Mouse (Mus musculus): ENCODE data around the gene Ube2h. TPM values are rescaled to one million over a fixed set of nuclear protein-coding genes. Genes with fewer than 3 reads are reported as not detected.

Ube2h gene
- polyA plus RNA-seq, 1 experiment from 2014 or later, result 49.8 TPM

- Histone ChIP-seq H3K4me2 (no peak overlapping the region), H3K27ac (replicated peaks) (peak overlapping the region; percentile 33), H3K27me3 (replicated peaks) (no peaks in the 10 kb centered on the region), H3K4me3 (no peak overlapping the region), H3K9ac (no peak overlapping the region), H3K36me3 (peaks cover 83% of the 10 kb centered on the region), H3K4me1 (peaks cover 69% of the 10 kb centered on the region), H3K9me3 (no peaks in the 10 kb centered on the region)
- ATAC-seq (ENCODE audit: extremely low read depth, insufficient number of reproducible peaks, low FRiP score, low TSS enrichment), result no peak
- WGBS, result 89% methylated on average over 11 of the region's 11 CpGs
Observed at GRCm38 (mm10) chr6:30272338-30272905, 31.9 kb downstream of the Ube2h start.

GRCm38 (mm10) chr6:30269846-30270245 is 34.5 kb downstream of the Ube2h start:
- Histone ChIP-seq H3K4me1 (peaks cover 45% of the 10 kb centered on the region), H3K27me3 (replicated peaks) (no peaks in the 10 kb centered on the region), H3K4me2 (no peak overlapping the region), H3K27ac (replicated peaks) (no peak overlapping the region), H3K36me3 (peaks cover 88% of the 10 kb centered on the region), H3K9ac (no peak overlapping the region), H3K4me3 (no peak overlapping the region), H3K9me3 (no peaks in the 10 kb centered on the region)
- no peak for ATAC-seq (ENCODE audit: extremely low read depth, insufficient number of reproducible peaks, low FRiP score, low TSS enrichment)
- 67% methylated on average over 5 of the region's 5 CpGs for WGBS

- Histone ChIP-seq H3K36me3 (peaks cover 76% of the 10 kb centered on the region), H3K27me3 (replicated peaks) (no peaks in the 10 kb centered on the region), H3K9ac (no peak overlapping the region), H3K9me3 (no peaks in the 10 kb centered on the region), H3K4me1 (peaks cover 49% of the 10 kb centered on the region), H3K27ac (replicated peaks) (no peak overlapping the region), H3K4me2 (no peak overlapping the region), H3K4me3 (no peak overlapping the region)
- WGBS, result 83% methylated on average over 7 of the region's 7 CpGs
- no peak for ATAC-seq (ENCODE audit: extremely low read depth, insufficient number of reproducible peaks, low FRiP score, low TSS enrichment)
Observed at GRCm38 (mm10) chr6:30267486-30267885, 36.9 kb downstream of the Ube2h start.

GRCm38 (mm10) chr6:30265402-30265801 is 38.9 kb downstream of the Ube2h start:
- WGBS, result 85% methylated on average over 4 of the region's 4 CpGs
- Histone ChIP-seq H3K27me3 (replicated peaks) (no peaks in the 10 kb centered on the region), H3K9me3 (no peaks in the 10 kb centered on the region), H3K4me1 (peaks cover 55% of the 10 kb centered on the region), H3K4me3 (no peak overlapping the region), H3K9ac (no peak overlapping the region), H3K27ac (replicated peaks) (no peak overlapping the region), H3K4me2 (no peak overlapping the region), H3K36me3 (peaks cover 76% of the 10 kb centered on the region)
- no peak for ATAC-seq (ENCODE audit: extremely low read depth, insufficient number of reproducible peaks, low FRiP score, low TSS enrichment)

GRCm38 (mm10) chr6:30263053-30263452 is 41.3 kb downstream of the Ube2h start:
- no peak overlapping the region for H3K9ac ChIP-seq
- no peak for ATAC-seq (ENCODE audit: extremely low read depth, insufficient number of reproducible peaks, low FRiP score, low TSS enrichment)
- no peaks in the 10 kb centered on the region for H3K27me3 ChIP-seq (replicated peaks)
- H3K4me2 ChIP-seq, result no peak overlapping the region
- H3K9me3 ChIP-seq, result no peaks in the 10 kb centered on the region
- WGBS, result 35% methylated on average over 4 of the region's 4 CpGs
- H3K4me3 ChIP-seq, result no peak overlapping the region
- H3K36me3 ChIP-seq, result peaks cover 82% of the 10 kb centered on the region
- H3K27ac ChIP-seq (replicated peaks), result peak overlapping the region; percentile 40
- H3K4me1 ChIP-seq, result peaks cover 43% of the 10 kb centered on the region

- no peak overlapping the region for H3K4me3 ChIP-seq
- H3K27me3 ChIP-seq (replicated peaks), result no peaks in the 10 kb centered on the region
- no peaks in the 10 kb centered on the region for H3K9me3 ChIP-seq
- no peak overlapping the region for H3K27ac ChIP-seq (replicated peaks)
- peaks cover 75% of the 10 kb centered on the region for H3K36me3 ChIP-seq
- peaks cover 38% of the 10 kb centered on the region for H3K4me1 ChIP-seq
- 90% methylated on average over 6 of the region's 6 CpGs for WGBS
- H3K4me2 ChIP-seq, result no peak overlapping the region
- ATAC-seq (ENCODE audit: extremely low read depth, insufficient number of reproducible peaks, low FRiP score, low TSS enrichment), result no peak
- no peak overlapping the region for H3K9ac ChIP-seq
Observed at GRCm38 (mm10) chr6:30259271-30259670, 45.1 kb downstream of the Ube2h start.

GRCm38 (mm10) chr6:30257962-30258361 is 46.4 kb downstream of the Ube2h start:
- ATAC-seq (ENCODE audit: extremely low read depth, insufficient number of reproducible peaks, low FRiP score, low TSS enrichment), result no peak
- Histone ChIP-seq H3K9me3 (no peaks in the 10 kb centered on the region), H3K9ac (no peak overlapping the region), H3K27ac (replicated peaks) (no peak overlapping the region), H3K36me3 (peaks cover 78% of the 10 kb centered on the region), H3K4me3 (no peak overlapping the region), H3K4me2 (no peak overlapping the region), H3K27me3 (replicated peaks) (no peaks in the 10 kb centered on the region), H3K4me1 (peaks cover 35% of the 10 kb centered on the region)
- WGBS, result 80% methylated on average over 1 of the region's 1 CpGs

- no peak overlapping the region for H3K27ac ChIP-seq (replicated peaks)
- peaks cover 80% of the 10 kb centered on the region for H3K36me3 ChIP-seq
- H3K27me3 ChIP-seq (replicated peaks), result no peaks in the 10 kb centered on the region
- no peaks in the 10 kb centered on the region for H3K9me3 ChIP-seq
- H3K9ac ChIP-seq, result no peak overlapping the region
- ATAC-seq (ENCODE audit: extremely low read depth, insufficient number of reproducible peaks, low FRiP score, low TSS enrichment), result no peak
- no peak overlapping the region for H3K4me2 ChIP-seq
- 77% methylated on average over 1 of the region's 1 CpGs for WGBS
- H3K4me3 ChIP-seq, result no peak overlapping the region
- H3K4me1 ChIP-seq, result peaks cover 24% of the 10 kb centered on the region
Observed at GRCm38 (mm10) chr6:30255846-30256245, 48.5 kb downstream of the Ube2h start.

- no peak overlapping the region for H3K4me3 ChIP-seq
- H3K9ac ChIP-seq, result no peak overlapping the region
- H3K36me3 ChIP-seq, result peaks cover 52% of the 10 kb centered on the region
- H3K4me1 ChIP-seq, result peaks cover 36% of the 10 kb centered on the region
- H3K27me3 ChIP-seq (replicated peaks), result no peaks in the 10 kb centered on the region
- no peaks in the 10 kb centered on the region for H3K9me3 ChIP-seq
- WGBS, result 68% methylated on average over 5 of the region's 5 CpGs
- no peak for ATAC-seq (ENCODE audit: extremely low read depth, insufficient number of reproducible peaks, low FRiP score, low TSS enrichment)
- H3K27ac ChIP-seq (replicated peaks), result peak overlapping the region; percentile 61
- H3K4me2 ChIP-seq, result no peak overlapping the region
Observed at GRCm38 (mm10) chr6:30252271-30253010, 51.9 kb downstream of the Ube2h start.

- Histone ChIP-seq H3K9me3 (no peaks in the 10 kb centered on the region), H3K4me2 (no peak overlapping the region), H3K27me3 (replicated peaks) (no peaks in the 10 kb centered on the region), H3K4me3 (no peak overlapping the region), H3K36me3 (peaks cover 36% of the 10 kb centered on the region), H3K9ac (no peak overlapping the region), H3K27ac (replicated peaks) (0 out of 2 replicates have a peak overlapping the region, but pooled peaks have one; percentile 33), H3K4me1 (peaks cover 58% of the 10 kb centered on the region)
- no peak for ATAC-seq (ENCODE audit: extremely low read depth, insufficient number of reproducible peaks, low FRiP score, low TSS enrichment)
- 74% methylated on average over 3 of the region's 3 CpGs for WGBS
Observed at GRCm38 (mm10) chr6:30248708-30249107, 55.6 kb downstream of the Ube2h start.

GRCm38 (mm10) chr6:30245940-30246339 is 58.4 kb downstream of the Ube2h start:
- H3K4me1 ChIP-seq, result peaks cover 46% of the 10 kb centered on the region
- H3K9ac ChIP-seq, result no peak overlapping the region
- 54% methylated on average over 5 of the region's 5 CpGs for WGBS
- no peaks in the 10 kb centered on the region for H3K9me3 ChIP-seq
- H3K27me3 ChIP-seq (replicated peaks), result no peaks in the 10 kb centered on the region
- ATAC-seq (ENCODE audit: extremely low read depth, insufficient number of reproducible peaks, low FRiP score, low TSS enrichment), result no peak
- no peak overlapping the region for H3K4me2 ChIP-seq
- peaks cover 28% of the 10 kb centered on the region for H3K36me3 ChIP-seq
- no peak overlapping the region for H3K4me3 ChIP-seq
- no peak overlapping the region for H3K27ac ChIP-seq (replicated peaks)

- Histone ChIP-seq H3K27ac (replicated peaks) (no peak overlapping the region), H3K36me3 (peaks cover 33% of the 10 kb centered on the region), H3K4me3 (no peak overlapping the region), H3K9me3 (no peaks in the 10 kb centered on the region), H3K4me2 (no peak overlapping the region), H3K27me3 (replicated peaks) (no peaks in the 10 kb centered on the region), H3K9ac (no peak overlapping the region), H3K4me1 (peaks cover 47% of the 10 kb centered on the region)
- ATAC-seq (ENCODE audit: extremely low read depth, insufficient number of reproducible peaks, low FRiP score, low TSS enrichment), result no peak
- WGBS, result 81% methylated on average over 5 of the region's 5 CpGs
Observed at GRCm38 (mm10) chr6:30245397-30245796, 58.9 kb downstream of the Ube2h start.

Measured in heart, embryonic 13.5 days (tissue).